Mouse (Mus musculus): ENCODE results near the gene Pex5l. TPM values are rescaled to one million over a fixed set of nuclear protein-coding genes. Genes with fewer than 3 reads are reported as not detected.

The Pex5l gene
- polyA plus RNA-seq, 1 experiment from 2014 or later = 4.5 TPM

DNA sequence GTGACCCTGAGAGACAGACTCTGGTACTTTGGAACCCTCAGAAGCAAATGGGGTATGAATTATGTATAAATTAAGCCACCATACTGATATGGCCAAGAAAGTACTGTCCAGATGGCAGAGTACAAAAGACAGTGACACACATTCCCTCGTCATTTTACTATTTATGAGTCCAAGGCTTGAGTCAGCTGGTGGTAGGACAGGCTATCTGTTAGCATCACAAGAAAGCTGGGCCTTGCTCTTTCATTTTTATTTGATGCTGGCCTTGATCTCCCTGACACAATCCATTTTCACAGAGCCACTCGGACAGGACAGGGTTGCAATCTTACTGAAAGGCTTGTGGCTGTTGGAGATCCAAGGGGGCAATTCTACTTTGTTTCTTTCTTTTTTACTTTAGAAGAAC, 67.4 kb downstream of the Pex5l start:
- H3K36me3 ChIP-seq (ENCODE audit: control insufficient read depth, insufficient read depth, low read length) = no peaks in the 10 kb centered on the region
- H3K27ac ChIP-seq (ENCODE audit: low read depth, low read length) = no peak overlapping the region
- no peak overlapping the region for H3K4me3 ChIP-seq (ENCODE audit: low read depth, low read length)
- no peak overlapping the region for H3K9ac ChIP-seq (ENCODE audit: low read depth, low read length)
- no peaks in the 10 kb centered on the region for H3K9me3 ChIP-seq (ENCODE audit: control insufficient read depth, low read length)
- 78% methylated on average over 2 of the region's 2 CpGs for WGBS
- H3K4me2 ChIP-seq (replicated peaks; ENCODE audit: low read depth, low read length) = no peak overlapping the region
- ATAC-seq (ENCODE audit: low FRiP score) = no peak
- no peaks in the 10 kb centered on the region for H3K4me1 ChIP-seq (replicated peaks; ENCODE audit: control insufficient read depth, insufficient read depth, low read length)
- DNase-seq (ENCODE audit: low spot score) = no peak
- no peaks in the 10 kb centered on the region for H3K27me3 ChIP-seq (ENCODE audit: control insufficient read depth, insufficient read depth, low read length)

- Histone ChIP-seq H3K4me1 (replicated peaks; ENCODE audit: control insufficient read depth, insufficient read depth, low read length) (no peaks in the 10 kb centered on the region), H3K9ac (ENCODE audit: low read depth, low read length) (no peak overlapping the region), H3K9me3 (ENCODE audit: control insufficient read depth, low read length) (no peaks in the 10 kb centered on the region), H3K27me3 (ENCODE audit: control insufficient read depth, insufficient read depth, low read length) (no peaks in the 10 kb centered on the region), H3K36me3 (ENCODE audit: control insufficient read depth, insufficient read depth, low read length) (no peaks in the 10 kb centered on the region), H3K4me2 (replicated peaks; ENCODE audit: low read depth, low read length) (no peak overlapping the region), H3K27ac (ENCODE audit: low read depth, low read length) (no peak overlapping the region), H3K4me3 (ENCODE audit: low read depth, low read length) (no peak overlapping the region)
- DNase-seq (ENCODE audit: low spot score) (no peak), ATAC-seq (ENCODE audit: low FRiP score) (no peak)
- 76% methylated on average over 10 of the region's 10 CpGs for WGBS
Measured at GRCm38 (mm10) chr3:33074266-33074981, 68.6 kb downstream of the Pex5l start.

GRCm38 (mm10) chr3:33073905-33074265, 69.2 kb downstream of the Pex5l start:
- Histone ChIP-seq H3K27ac (ENCODE audit: low read depth, low read length) (no peak overlapping the region), H3K4me1 (replicated peaks; ENCODE audit: control insufficient read depth, insufficient read depth, low read length) (no peaks in the 10 kb centered on the region), H3K9me3 (ENCODE audit: control insufficient read depth, low read length) (no peaks in the 10 kb centered on the region), H3K9ac (ENCODE audit: low read depth, low read length) (no peak overlapping the region), H3K4me3 (ENCODE audit: low read depth, low read length) (no peak overlapping the region), H3K27me3 (ENCODE audit: control insufficient read depth, insufficient read depth, low read length) (no peaks in the 10 kb centered on the region), H3K4me2 (replicated peaks; ENCODE audit: low read depth, low read length) (no peak overlapping the region), H3K36me3 (ENCODE audit: control insufficient read depth, insufficient read depth, low read length) (no peaks in the 10 kb centered on the region)
- DNase-seq (ENCODE audit: low spot score) = no peak
- ATAC-seq (ENCODE audit: low FRiP score) = no peak
- 91% methylated on average over 1 of the region's 1 CpGs for WGBS

DNA sequence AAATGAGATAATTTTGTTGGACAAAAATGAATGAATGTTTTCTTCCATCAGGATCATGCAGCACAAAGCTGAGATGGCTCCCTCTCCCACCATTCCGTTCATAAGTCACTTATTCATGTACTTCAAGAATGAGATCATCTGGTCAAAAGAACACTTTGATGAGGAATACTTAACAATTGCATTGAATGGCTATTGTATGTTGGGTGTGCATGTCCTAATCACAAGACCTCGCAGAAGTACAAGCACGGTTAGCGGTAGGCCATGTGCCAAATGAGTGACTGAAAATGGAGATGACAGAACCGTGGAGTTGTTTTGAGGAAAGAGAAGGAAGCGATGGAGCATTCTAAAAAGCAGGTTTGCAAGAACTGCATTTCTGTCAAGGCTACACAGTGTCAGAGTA, 72.3 kb downstream of the Pex5l start:
- 93% methylated on average over 6 of the region's 6 CpGs for WGBS
- DNase-seq (ENCODE audit: low spot score) (no peak), ATAC-seq (ENCODE audit: low FRiP score) (no peak)
- Histone ChIP-seq H3K27ac (ENCODE audit: low read depth, low read length) (no peak overlapping the region), H3K36me3 (ENCODE audit: control insufficient read depth, insufficient read depth, low read length) (no peaks in the 10 kb centered on the region), H3K4me2 (replicated peaks; ENCODE audit: low read depth, low read length) (no peak overlapping the region), H3K9me3 (ENCODE audit: control insufficient read depth, low read length) (no peaks in the 10 kb centered on the region), H3K9ac (ENCODE audit: low read depth, low read length) (no peak overlapping the region), H3K27me3 (ENCODE audit: control insufficient read depth, insufficient read depth, low read length) (no peaks in the 10 kb centered on the region), H3K4me3 (ENCODE audit: low read depth, low read length) (no peak overlapping the region), H3K4me1 (replicated peaks; ENCODE audit: control insufficient read depth, insufficient read depth, low read length) (no peaks in the 10 kb centered on the region)

DNA sequence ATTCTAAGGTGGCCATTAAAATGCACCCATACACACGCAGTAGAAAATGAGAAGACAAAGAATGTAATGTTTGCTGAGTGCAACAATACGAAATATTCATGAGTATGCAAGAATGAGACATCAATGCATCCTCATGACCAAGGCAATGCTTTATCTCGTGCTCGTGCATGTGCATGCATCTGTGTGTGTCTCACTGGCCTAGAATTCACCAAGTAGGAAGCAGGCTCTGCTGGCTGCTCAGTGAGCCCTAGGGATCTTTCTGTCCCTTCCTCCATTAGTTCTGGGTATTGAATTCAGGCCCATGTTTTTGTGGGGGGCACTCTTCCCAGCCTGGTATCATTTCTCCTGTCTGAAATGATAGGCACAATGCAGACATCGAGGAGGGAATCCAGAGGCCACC, 74.9 kb downstream of the Pex5l start:
- no peak overlapping the region for H3K4me2 ChIP-seq (replicated peaks; ENCODE audit: low read depth, low read length)
- no peaks in the 10 kb centered on the region for H3K4me1 ChIP-seq (replicated peaks; ENCODE audit: control insufficient read depth, insufficient read depth, low read length)
- H3K36me3 ChIP-seq (ENCODE audit: control insufficient read depth, insufficient read depth, low read length) = no peaks in the 10 kb centered on the region
- H3K9ac ChIP-seq (ENCODE audit: low read depth, low read length) = no peak overlapping the region
- H3K27ac ChIP-seq (ENCODE audit: low read depth, low read length) = no peak overlapping the region
- 77% methylated on average over 5 of the region's 5 CpGs for WGBS
- no peaks in the 10 kb centered on the region for H3K27me3 ChIP-seq (ENCODE audit: control insufficient read depth, insufficient read depth, low read length)
- H3K9me3 ChIP-seq (ENCODE audit: control insufficient read depth, low read length) = no peaks in the 10 kb centered on the region
- no peak overlapping the region for H3K4me3 ChIP-seq (ENCODE audit: low read depth, low read length)
- ATAC-seq (ENCODE audit: low FRiP score) = no peak
- DNase-seq (ENCODE audit: low spot score) = no peak

DNA sequence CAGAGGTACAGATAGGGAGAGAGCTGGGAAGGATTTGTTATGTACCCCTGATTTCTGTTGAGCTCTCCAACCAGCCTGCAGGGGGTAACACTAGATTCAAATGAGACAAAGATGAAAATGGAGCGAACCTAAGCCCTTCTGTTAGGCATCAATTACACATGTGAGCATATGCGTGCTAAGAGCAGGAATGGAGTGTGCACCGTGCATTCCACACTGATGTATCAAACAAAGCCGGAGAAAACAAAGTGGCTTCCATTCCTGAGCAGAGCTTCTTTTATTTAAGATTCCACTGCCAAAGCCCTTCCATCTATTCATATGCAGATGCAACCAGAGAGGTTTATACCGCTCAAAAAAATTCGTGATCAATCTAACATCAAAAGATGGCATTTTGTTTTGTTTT, 79.5 kb downstream of the Pex5l start:
- ATAC-seq (ENCODE audit: low FRiP score) (peak; percentile 43; the same call in 1 of the 2 replicates), DNase-seq (ENCODE audit: low spot score) (no peak)
- 30% methylated on average over 6 of the region's 6 CpGs for WGBS
- H3K4me1 ChIP-seq (replicated peaks; ENCODE audit: control insufficient read depth, insufficient read depth, low read length) = no peaks in the 10 kb centered on the region
- no peaks in the 10 kb centered on the region for H3K36me3 ChIP-seq (ENCODE audit: control insufficient read depth, insufficient read depth, low read length)
- no peak overlapping the region for H3K4me2 ChIP-seq (replicated peaks; ENCODE audit: low read depth, low read length)
- no peaks in the 10 kb centered on the region for H3K27me3 ChIP-seq (ENCODE audit: control insufficient read depth, insufficient read depth, low read length)
- no peaks in the 10 kb centered on the region for H3K9me3 ChIP-seq (ENCODE audit: control insufficient read depth, low read length)
- H3K9ac ChIP-seq (ENCODE audit: low read depth, low read length) = no peak overlapping the region
- no peak overlapping the region for H3K4me3 ChIP-seq (ENCODE audit: low read depth, low read length)
- H3K27ac ChIP-seq (ENCODE audit: low read depth, low read length) = no peak overlapping the region

DNA sequence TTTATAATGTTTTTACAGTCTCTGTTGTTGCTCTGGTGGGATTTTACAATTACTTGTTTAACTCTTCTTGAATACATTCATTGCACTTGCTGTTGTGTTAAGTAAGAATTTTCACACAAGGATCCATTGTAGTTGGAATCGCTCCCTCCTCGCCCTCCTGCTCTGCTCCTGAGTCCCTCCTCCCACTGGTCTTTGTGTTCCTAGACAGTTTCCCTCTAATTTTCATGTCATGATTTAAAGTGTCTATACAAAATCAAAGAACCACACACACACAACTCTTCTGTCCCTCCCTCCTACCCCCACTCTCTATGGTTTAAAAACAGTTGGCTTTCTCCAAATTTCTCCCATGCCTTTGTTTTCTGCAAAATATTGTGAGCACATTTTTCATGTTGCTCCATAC, 81.6 kb downstream of the Pex5l start:
- Histone ChIP-seq H3K9me3 (ENCODE audit: control insufficient read depth, low read length) (no peaks in the 10 kb centered on the region), H3K4me1 (replicated peaks; ENCODE audit: control insufficient read depth, insufficient read depth, low read length) (no peaks in the 10 kb centered on the region), H3K27ac (ENCODE audit: low read depth, low read length) (no peak overlapping the region), H3K4me3 (ENCODE audit: low read depth, low read length) (no peak overlapping the region), H3K36me3 (ENCODE audit: control insufficient read depth, insufficient read depth, low read length) (no peaks in the 10 kb centered on the region), H3K27me3 (ENCODE audit: control insufficient read depth, insufficient read depth, low read length) (no peaks in the 10 kb centered on the region), H3K4me2 (replicated peaks; ENCODE audit: low read depth, low read length) (no peak overlapping the region), H3K9ac (ENCODE audit: low read depth, low read length) (no peak overlapping the region)
- WGBS = 29% methylated on average over 2 of the region's 2 CpGs
- 0 out of 2 replicates have a peak, but pooled peaks have one; percentile 26 for ATAC-seq (ENCODE audit: low FRiP score)
- no peak for DNase-seq (ENCODE audit: low spot score)

- WGBS = 89% methylated on average over 4 of the region's 4 CpGs
- no peaks in the 10 kb centered on the region for H3K9me3 ChIP-seq (ENCODE audit: control insufficient read depth, low read length)
- H3K4me3 ChIP-seq (ENCODE audit: low read depth, low read length) = no peak overlapping the region
- no peaks in the 10 kb centered on the region for H3K27me3 ChIP-seq (ENCODE audit: control insufficient read depth, insufficient read depth, low read length)
- H3K9ac ChIP-seq (ENCODE audit: low read depth, low read length) = no peak overlapping the region
- no peak for ATAC-seq (ENCODE audit: low FRiP score)
- no peaks in the 10 kb centered on the region for H3K36me3 ChIP-seq (ENCODE audit: control insufficient read depth, insufficient read depth, low read length)
- no peak overlapping the region for H3K27ac ChIP-seq (ENCODE audit: low read depth, low read length)
- no peak for DNase-seq (ENCODE audit: low spot score)
- no peaks in the 10 kb centered on the region for H3K4me1 ChIP-seq (replicated peaks; ENCODE audit: control insufficient read depth, insufficient read depth, low read length)
- no peak overlapping the region for H3K4me2 ChIP-seq (replicated peaks; ENCODE audit: low read depth, low read length)
Measured at GRCm38 (mm10) chr3:33061016-33061415, 82.0 kb downstream of the Pex5l start.

DNA sequence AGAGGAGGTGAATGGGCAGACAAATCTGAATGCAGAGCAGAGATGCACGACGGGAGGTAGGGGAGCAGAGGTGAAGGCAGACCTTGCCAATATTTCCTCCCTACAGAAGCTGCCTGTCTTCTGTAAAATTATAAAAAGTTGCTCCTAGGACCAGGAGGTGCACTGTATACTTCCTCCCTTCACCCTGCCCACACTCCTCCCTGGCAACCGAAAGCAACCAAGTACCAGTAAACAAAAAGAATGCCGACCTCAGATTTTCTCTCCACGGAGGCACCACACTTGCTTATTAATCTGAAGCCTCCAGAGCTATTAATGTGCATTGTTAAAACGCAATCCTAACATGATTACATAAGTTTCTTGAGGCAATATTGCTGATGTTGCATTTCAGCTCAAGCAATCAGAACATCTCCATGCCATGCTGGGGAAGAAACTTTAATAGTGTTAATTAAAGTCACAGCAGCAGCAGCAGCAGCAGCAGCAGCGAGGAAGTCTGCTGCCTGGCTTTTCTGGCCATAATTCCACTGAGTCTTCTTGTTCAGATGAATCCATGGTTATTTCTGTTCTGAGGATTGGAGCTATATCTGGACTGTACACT, 82.6 kb downstream of the Pex5l start:
- Histone ChIP-seq H3K4me2 (replicated peaks; ENCODE audit: low read depth, low read length) (no peak overlapping the region), H3K9ac (ENCODE audit: low read depth, low read length) (no peak overlapping the region), H3K27me3 (ENCODE audit: control insufficient read depth, insufficient read depth, low read length) (no peaks in the 10 kb centered on the region), H3K27ac (ENCODE audit: low read depth, low read length) (no peak overlapping the region), H3K9me3 (ENCODE audit: control insufficient read depth, low read length) (no peaks in the 10 kb centered on the region), H3K4me1 (replicated peaks; ENCODE audit: control insufficient read depth, insufficient read depth, low read length) (no peaks in the 10 kb centered on the region), H3K4me3 (ENCODE audit: low read depth, low read length) (no peak overlapping the region), H3K36me3 (ENCODE audit: control insufficient read depth, insufficient read depth, low read length) (no peaks in the 10 kb centered on the region)
- ATAC-seq (ENCODE audit: low FRiP score) = no peak
- WGBS = 71% methylated on average over 7 of the region's 7 CpGs
- DNase-seq (ENCODE audit: low spot score) = no peak
